Mouse (Mus musculus) inflammation-experienced regulatory T-cells, adult 6 months (primary cell): ENCODE data around the gene Gm10999. TPM values are rescaled to one million over a fixed set of nuclear protein-coding genes. Genes with fewer than 3 reads are reported as not detected.
"Not testable (repeated sequence)": the region's sequence is repeated elsewhere in the genome, so short reads cannot be mapped to it uniquely, and the experiment has no call there.

ENCODE experiments used
- ATAC-seq: one replicate; pipeline ENCODE4 v1.8.0; 2017
- polyA plus RNA-seq, 3 experiments: library from polyadenylated mRNA; unstranded; fragments of 100-300 nt; shearing (Covaris generic); gene quantifications; one replicate each; pipeline ENCODE4 v1.2.1; 2017

The Gm10999 gene
- not detected for polyA plus RNA-seq

- no peak for ATAC-seq
These were observed at the start of gene Gm10999 for GRCm38 (mm10) chr8:129131561-129131960. Gene Gm10999 (minus strand): TSS chr8:129131661.

DNA sequence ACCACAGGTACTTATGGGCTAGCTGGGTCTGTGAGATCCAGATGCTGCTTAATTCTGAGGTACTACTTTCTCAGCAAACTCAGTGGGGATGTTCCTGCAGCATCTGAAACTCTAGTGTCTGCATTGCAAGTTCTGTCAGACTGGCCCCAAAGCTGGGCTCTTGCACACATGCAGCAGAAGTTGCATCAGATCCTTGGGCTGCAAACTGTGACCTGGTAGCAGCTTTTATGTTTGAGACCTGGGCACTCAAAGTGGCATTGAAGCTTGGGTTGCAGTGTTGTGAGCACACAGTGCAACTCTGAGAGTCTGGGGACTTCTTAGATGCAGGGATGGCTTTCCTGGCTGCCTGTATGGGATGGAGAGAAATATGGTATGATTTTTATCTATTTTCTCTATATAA lies 2.0 kb upstream of the Gm10999 start:
- no peak for ATAC-seq

DNA sequence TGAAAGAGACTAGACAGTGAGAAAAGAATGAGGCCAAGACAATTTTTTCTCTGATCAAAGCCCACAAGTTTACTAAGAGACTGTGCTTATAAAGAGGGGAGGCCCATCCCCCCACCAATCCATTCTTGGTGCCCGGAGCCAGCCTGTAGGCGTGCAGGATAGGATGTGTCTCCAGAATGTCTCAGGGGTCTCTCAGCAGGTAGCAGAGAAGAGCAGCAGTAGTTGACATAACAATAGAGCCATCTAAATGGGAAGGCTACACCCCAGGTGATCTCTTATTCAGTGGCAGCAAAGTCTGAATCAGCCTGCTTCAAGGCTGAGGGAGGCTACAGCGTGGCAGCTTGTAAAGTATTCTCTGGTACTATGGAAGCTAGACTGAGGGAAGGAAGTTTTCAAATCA lies 15.7 kb downstream of the Gm10999 start:
- ATAC-seq, result not testable (repeated sequence)

Other genes starting within 250 kb of the Gm10999 start
- gene Ccdc7a, start 66.1 kb downstream of the Gm10999 start, polyA plus RNA-seq, result 1 to 10 TPM in 1 of 3 experiments, under 1 TPM in 1, not detected in 1; 0.38 to 2.0 TPM
- gene Ccdc7b, start 64.5 kb downstream of the Gm10999 start, polyA plus RNA-seq, result not detected
- gene 2610044O15Rik8, start 102.7 kb upstream of the Gm10999 start, polyA plus RNA-seq, result 10 to 100 TPM; 16.6 to 28.3 (median 21.1) TPM